Mouse (Mus musculus) ES-E14 (cell line): ENCODE measurements around the gene Nfib. TPM values are rescaled to one million over a fixed set of nuclear protein-coding genes. Genes with fewer than 3 reads are reported as not detected.

Source experiments
- DNase-seq: peaks from one replicate; pipeline ENCODE4 v3.0.0-alpha.2; 2013; ENCODE audit warnings: low read depth, low spot score
- H3K27ac ChIP-seq: 2 replicates; pipeline ENCODE4 v1.5.1; 2012; ENCODE audit warnings: low read depth, mild to moderate bottlenecking, low read length, moderate library complexity, mixed read lengths; ENCODE audit not compliant: poor library complexity, insufficient read depth, severe bottlenecking
- H3K36me3 ChIP-seq: 2 replicates; pipeline ENCODE4 v1.6.1; 2012; ENCODE audit warnings: mild to moderate bottlenecking, low read length, moderate library complexity, mixed read lengths; ENCODE audit not compliant: control insufficient read depth, poor library complexity, insufficient read depth, severe bottlenecking
- H3K4me1 ChIP-seq, 2 experiments: fragments of 150-350 bp in 1 of 2; sonication (generic) in 1 of 2; 2 replicates each; pipeline ENCODE4 v1.6.1; 2012; ENCODE audit warnings: low read length in 2 of 2, mild to moderate bottlenecking in 1 of 2, mixed read lengths in 1 of 2; ENCODE audit not compliant: control insufficient read depth in 2 of 2, insufficient read depth in 2 of 2, poor library complexity in 1 of 2
- H3K4me3 ChIP-seq, 2 experiments: fragments of 150-350 bp in 1 of 2; sonication (generic) in 1 of 2; 2 replicates each; pipeline ENCODE4 v1.5.1; 2012; ENCODE audit warnings: low read length in 2 of 2, low read depth in 1 of 2, mild to moderate bottlenecking in 1 of 2, mixed read lengths in 1 of 2; ENCODE audit not compliant: insufficient read depth in 1 of 2, poor library complexity in 1 of 2, severe bottlenecking in 1 of 2
- H3K9ac ChIP-seq: 2 replicates; pipeline ENCODE4 v1.6.1; 2012; ENCODE audit warnings: low read depth, mild to moderate bottlenecking, low read length, mixed read lengths; ENCODE audit not compliant: poor library complexity, insufficient read depth, severe bottlenecking
- H3K9me3 ChIP-seq: fragments of 150-350 bp; sonication (generic); 2 replicates; pipeline ENCODE4 v1.6.1; 2012; ENCODE audit warnings: low read depth, mild to moderate bottlenecking, low read length; ENCODE audit not compliant: control insufficient read depth, insufficient read depth
- CHD2 ChIP-seq: IDR thresholded peaks from 2 replicates; pipeline ENCODE4 v1.6.1; 2014; ENCODE audit warnings: mild to moderate bottlenecking, low read depth, low read length, inconsistent platforms
- HCFC1 ChIP-seq: IDR thresholded peaks from 2 replicates; pipeline ENCODE4 v1.6.1; 2012; ENCODE audit warnings: low read length, inconsistent platforms, borderline replicate concordance; ENCODE audit not compliant: insufficient read depth
- MAFK ChIP-seq: IDR thresholded peaks from 2 replicates; pipeline ENCODE4 v1.6.1; 2014; ENCODE audit warnings: mild to moderate bottlenecking, low read depth, low read length, inconsistent platforms; ENCODE audit not compliant: insufficient read depth
- ZC3H11A ChIP-seq: IDR thresholded peaks from 2 replicates; pipeline ENCODE4 v1.6.1; 2012; ENCODE audit warnings: low read depth, mild to moderate bottlenecking, inconsistent platforms, low read length, borderline replicate concordance
- ZNF384 ChIP-seq: IDR thresholded peaks from 2 replicates; pipeline ENCODE4 v1.6.1; 2012; ENCODE audit warnings: low read depth, low read length, inconsistent platforms
- in situ Hi-C, 2 experiments: fragments of 600-800 bp; cut with MboI; formaldehyde crosslinking; loops; one replicate each; pipeline ENCODE4 v1.15.1; 2025; ENCODE audit warnings: low sequenced_read_pairs in 2 of 2, inconsistent platforms in 1 of 2; ENCODE audit not compliant: unreplicated experiment in 2 of 2
- total RNA-seq: library from RNA; depleted of rRNA; stranded (reverse); fragments of 300-350 nt; gene quantifications from 2 replicates; pipeline ENCODE4 v1.2.3, GENCODE M21; 2012

Gene Nfib
- total RNA-seq, 1 experiment: 8.9 TPM

DNA sequence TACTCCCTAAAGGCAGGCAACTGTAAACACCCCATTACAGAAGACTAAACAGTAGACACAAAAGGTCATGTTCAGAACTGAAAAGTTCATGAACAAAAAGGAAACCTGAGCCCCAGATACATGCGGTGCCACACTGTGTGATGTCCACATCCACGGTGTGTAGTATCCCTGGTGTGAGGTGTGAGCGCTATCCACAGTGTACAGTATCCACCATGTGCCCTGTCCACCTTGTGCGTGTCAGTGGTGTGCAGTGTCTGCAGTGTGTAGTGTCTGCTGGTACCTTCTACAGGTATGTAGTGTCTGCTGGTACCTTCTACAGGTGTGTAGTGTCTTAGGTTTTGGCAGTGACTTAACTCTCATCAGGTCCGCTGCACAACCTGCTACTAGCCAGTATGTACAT is 248.6 kb downstream of the Nfib start:
- no peak overlapping the region for H3K9ac ChIP-seq
- H3K27ac ChIP-seq: no peak overlapping the region
- no peaks in the 10 kb centered on the region; a peak in 1 of 4 replicates for H3K4me1 ChIP-seq
- in situ Hi-C loops: no loop called here
- H3K9me3 ChIP-seq: no peaks in the 10 kb centered on the region
- no peak for TF ChIP-seq HCFC1
- TF ChIP-seq ZC3H11A: no peak
- no peak for TF ChIP-seq ZNF384
- TF ChIP-seq MAFK: no peak
- TF ChIP-seq CHD2: no peak
- no peak overlapping the region for H3K4me3 ChIP-seq
- H3K36me3 ChIP-seq: no peaks in the 10 kb centered on the region
- DNase-seq: no peak

DNA sequence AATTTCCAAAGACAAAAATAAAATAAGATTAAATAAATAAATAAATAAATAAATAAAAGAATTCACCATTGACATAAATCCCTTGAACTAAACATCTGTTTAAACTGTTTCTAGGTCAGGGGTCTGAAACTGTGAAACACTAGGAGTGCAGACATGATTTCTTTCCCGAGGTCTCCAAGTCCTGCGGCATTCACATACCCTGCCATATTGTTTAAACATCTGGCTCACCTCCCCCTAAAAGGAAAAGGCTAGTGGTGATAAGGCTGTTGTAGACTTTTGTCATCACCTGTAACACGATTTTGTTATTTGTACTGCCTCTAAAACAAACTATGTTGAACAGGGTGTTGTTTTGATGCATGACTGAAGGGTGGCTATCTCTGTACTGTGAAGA is 249.2 kb downstream of the Nfib start:
- no peak overlapping the region for H3K27ac ChIP-seq
- H3K36me3 ChIP-seq: no peaks in the 10 kb centered on the region
- H3K4me3 ChIP-seq: no peak overlapping the region
- no peak for DNase-seq
- no peak for TF ChIP-seq ZC3H11A
- H3K4me1 ChIP-seq: peaks cover 0 to 2% of the 10 kb centered on the region in 2 experiments; a peak in 1 of 4 replicates
- in situ Hi-C loops: no loop called here
- H3K9ac ChIP-seq: no peak overlapping the region
- no peaks in the 10 kb centered on the region for H3K9me3 ChIP-seq

DNA sequence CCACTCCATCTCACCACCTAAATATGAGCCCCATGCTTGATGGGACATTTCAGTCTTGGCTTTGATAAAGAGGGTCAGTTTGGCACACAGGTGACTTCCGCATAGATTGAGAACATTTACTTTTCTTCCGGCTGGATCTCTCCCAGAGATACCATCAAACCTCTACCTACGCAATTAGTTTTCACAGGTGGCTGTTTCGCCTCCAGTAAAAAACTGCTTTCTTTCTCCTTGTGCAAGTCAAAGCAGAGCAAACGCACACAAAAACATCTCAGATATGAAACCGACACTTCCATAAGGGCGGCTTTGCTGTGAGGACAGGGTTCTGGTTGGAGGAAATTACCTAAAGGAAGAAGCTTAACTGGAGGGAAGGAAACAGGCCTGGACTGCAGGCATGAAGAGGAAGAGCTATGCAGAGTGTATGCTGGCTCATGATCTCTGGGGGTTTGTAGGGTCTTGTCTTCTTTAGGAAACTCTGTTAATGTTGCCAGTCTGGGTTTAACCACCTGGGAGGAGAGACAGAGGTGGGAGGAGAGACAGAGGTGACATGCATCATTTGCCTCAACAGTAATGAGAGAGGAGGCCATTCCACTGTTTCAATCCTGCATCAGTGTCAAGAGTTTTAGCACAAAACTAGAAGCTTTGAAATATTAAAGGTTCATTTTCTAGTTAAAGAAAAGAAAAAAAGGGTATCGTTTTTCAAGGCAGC is 249.8 kb downstream of the Nfib start:
- H3K9ac ChIP-seq: no peak overlapping the region
- in situ Hi-C loops: no loop called here
- no peaks in the 10 kb centered on the region for H3K9me3 ChIP-seq
- H3K4me1 ChIP-seq: peaks cover 0 to 2% of the 10 kb centered on the region in 2 experiments; a peak in 1 of 4 replicates
- no peak overlapping the region for H3K27ac ChIP-seq
- no peak for DNase-seq
- H3K4me3 ChIP-seq: no peak overlapping the region
- no peaks in the 10 kb centered on the region for H3K36me3 ChIP-seq
- no peak for TF ChIP-seq ZC3H11A
- no peak for TF ChIP-seq HCFC1
- no peak for TF ChIP-seq CHD2
- TF ChIP-seq MAFK: no peak
- TF ChIP-seq ZNF384: no peak

DNA sequence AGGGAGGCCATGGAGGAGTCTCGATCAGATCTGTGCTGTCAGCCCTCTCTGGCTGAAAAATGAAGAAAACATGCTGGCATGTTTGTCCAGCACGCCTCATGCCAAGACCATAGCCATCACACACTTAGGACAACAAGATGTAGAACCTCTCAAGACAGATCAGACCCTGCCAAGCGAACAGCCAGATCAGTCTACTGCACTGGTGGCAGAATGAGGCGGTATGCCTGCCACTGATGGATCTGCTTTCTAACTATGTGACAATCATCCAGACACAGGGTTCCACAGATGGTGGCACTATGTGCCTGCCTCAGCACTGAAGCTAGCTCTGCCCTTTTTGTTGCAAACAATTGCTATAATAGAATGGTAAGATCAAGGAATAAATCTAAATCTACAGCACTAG is 250.6 kb downstream of the Nfib start:
- no peak for TF ChIP-seq HCFC1
- TF ChIP-seq MAFK: no peak
- H3K4me3 ChIP-seq: no peak overlapping the region
- peaks cover 0 to 2% of the 10 kb centered on the region in 2 experiments; a peak in 1 of 4 replicates for H3K4me1 ChIP-seq
- no peak overlapping the region for H3K27ac ChIP-seq
- in situ Hi-C loops: no loop called here
- H3K9ac ChIP-seq: no peak overlapping the region
- H3K36me3 ChIP-seq: no peaks in the 10 kb centered on the region
- H3K9me3 ChIP-seq: no peaks in the 10 kb centered on the region
- DNase-seq: no peak

DNA sequence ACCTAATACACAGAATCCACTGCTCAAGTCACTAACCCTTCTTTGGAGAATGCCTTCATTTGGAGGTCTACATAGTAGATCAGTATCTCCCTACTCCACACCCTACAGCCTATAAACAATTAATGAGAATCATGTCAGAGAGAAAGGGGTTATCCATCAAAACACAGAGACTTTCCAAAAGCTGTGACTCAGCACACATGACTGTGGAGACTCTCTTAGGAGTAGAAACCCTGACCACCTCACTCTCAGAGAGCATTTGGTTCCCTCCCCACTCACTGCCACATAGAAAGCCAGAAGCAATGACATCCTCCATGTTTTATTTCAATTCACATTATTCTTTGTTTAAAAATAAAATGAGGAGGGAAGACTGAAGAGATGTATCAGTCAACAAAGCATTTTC is 252.2 kb downstream of the Nfib start:
- TF ChIP-seq ZNF384 (no peak), MAFK (no peak), ZC3H11A (no peak), CHD2 (no peak), HCFC1 (no peak)
- in situ Hi-C loops: no loop called here
- Histone ChIP-seq H3K9me3 (no peaks in the 10 kb centered on the region), H3K4me1 (peaks cover 0 to 2% of the 10 kb centered on the region in 2 experiments; a peak in 1 of 4 replicates), H3K4me3 (no peak overlapping the region), H3K9ac (no peak overlapping the region), H3K27ac (no peak overlapping the region), H3K36me3 (no peaks in the 10 kb centered on the region)
- no peak for DNase-seq
